Mouse (Mus musculus): ENCODE measurements around the gene Gm19426.

GRCm38 (mm10) chr2:84761309-84761708, 17.9 kb upstream of the Gm19426 start:
- no peak for TF ChIP-seq JUN (IDR thresholded peaks at IDR 0.05; ENCODE audit: insufficient read depth, low read depth, low read length)
- TF ChIP-seq MAFK (IDR thresholded peaks at IDR 0.05; ENCODE audit: insufficient replicate concordance, low read length), result no peak
- no peak for TF ChIP-seq ZKSCAN1 (IDR thresholded peaks at IDR 0.05; ENCODE audit: borderline replicate concordance, low read depth, low read length)
- TF ChIP-seq MAX (IDR thresholded peaks at IDR 0.05; ENCODE audit: low read length), result 0 out of 2 replicates have a peak, but pooled peaks have one; percentile 33
- no peak for TF ChIP-seq ZC3H11A (IDR thresholded peaks at IDR 0.05; ENCODE audit: low read depth, low read length)
- no peak for TF ChIP-seq POLR2A (IDR thresholded peaks at IDR 0.05; ENCODE audit: low read depth, low read length)
- TF ChIP-seq NELFE (IDR thresholded peaks at IDR 0.05; ENCODE audit: low read depth, low read length), result no peak
- TF ChIP-seq HCFC1 (IDR thresholded peaks at IDR 0.05; ENCODE audit: low read depth, low read length), result no peak
- no peak for TF ChIP-seq EP300 (IDR thresholded peaks at IDR 0.05; ENCODE audit: low read length)
- TF ChIP-seq MAZ (IDR thresholded peaks at IDR 0.05; ENCODE audit: low read depth, low read length), result no peak
